17 mouse cellular contexts compared by ENCODE assay signal in the genomic region with DNA sequence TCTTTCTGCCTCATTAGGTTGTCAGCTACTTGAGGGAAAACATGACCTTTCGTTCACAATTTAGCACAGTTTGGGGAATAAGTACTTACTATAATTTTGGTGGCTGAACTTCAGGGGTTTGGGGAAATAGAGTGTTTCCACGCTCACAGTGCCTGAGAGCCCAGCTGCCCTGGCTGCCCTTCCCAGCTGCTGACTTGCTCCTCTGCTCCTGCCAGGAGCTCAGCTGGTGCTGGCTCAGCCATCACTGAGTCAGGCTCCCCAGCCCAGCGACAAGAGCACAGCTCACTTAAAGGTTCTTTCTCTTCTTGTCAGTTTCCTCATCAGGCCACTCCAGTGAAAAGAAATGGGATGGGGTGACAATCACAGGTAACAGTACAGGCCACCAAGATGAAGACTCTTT. TPM values are rescaled to one million over a fixed set of nuclear protein-coding genes. Genes with fewer than 3 reads are reported as not detected.
DNase-seq lines count a peak whose midpoint lies in the region; ATAC-seq lines count a peak whose summit lies in the region.
"Had no signal": no experiment of that assay in that cellular context is flagged by ENCODE, and none has a peak within 500 bp of the region (broad histone marks: within the 10 kb centered on the region; RNA-seq: fewer than 3 reads in every experiment).

No protein-coding gene starts in this region.

- ATAC-seq in limb, embryonic 11.5 days (ENCODE audit: insufficient number of reproducible peaks, low FRiP score, low TSS enrichment, low read depth), result no peak

- peak; percentile 62 for DNase-seq in gastrocnemius, adult 18-20 months (ENCODE audit: low spot score)
- no peak for DNase-seq in gastrocnemius, postnatal 4 days (ENCODE audit: low spot score in 2 of 2)
- no peak for DNase-seq in limb, embryonic 11.5 days (ENCODE audit: low spot score)
- DNase-seq in limb, embryonic 10.5 days (ENCODE audit: low spot score), result no peak
- DNase-seq in gastrocnemius, adult 8-10 months (ENCODE audit: low spot score in 2 of 2), result peak; percentile 45 to 64
- no peak for DNase-seq in right cerebral cortex, postnatal 4 days
- DNase-seq in urinary bladder, postnatal 14 days (ENCODE audit: low spot score), result no peak
- DNase-seq: adrenal gland, postnatal 25 days; cerebellum, adult 9-11 months; kidney, adult 2 months; layer of hippocampus, adult 9-11 months; lung, adult 18-20 months; lung, postnatal 10 days had no signal

- H3K4me1 ChIP-seq in limb, embryonic 11.5 days (ENCODE audit: control insufficient read depth, insufficient read depth, low read length), result peaks cover 9% of the 10 kb centered on the region
- peaks cover 54% of the 10 kb centered on the region for H3K4me1 ChIP-seq in limb, embryonic 10.5 days

- no peaks in the 10 kb centered on the region for H3K27me3 ChIP-seq in limb, embryonic 11.5 days (ENCODE audit: control insufficient read depth, insufficient read depth, low read length)
- no peaks in the 10 kb centered on the region for H3K27me3 ChIP-seq in limb, embryonic 10.5 days (ENCODE audit: low read depth, poor library complexity, severe bottlenecking)
- H3K27me3 ChIP-seq: midbrain, embryonic 12.5 days had no signal

- H3K4me2 ChIP-seq in limb, embryonic 11.5 days (ENCODE audit: low read depth, severe bottlenecking), result no peak overlapping the region
- H3K4me2 ChIP-seq: midbrain, embryonic 12.5 days had no signal

- no peaks in the 10 kb centered on the region for H3K9me3 ChIP-seq in limb, embryonic 11.5 days (ENCODE audit: control insufficient read depth, low read length)
- no peaks in the 10 kb centered on the region for H3K9me3 ChIP-seq in limb, embryonic 10.5 days (replicated peaks)
- H3K9me3 ChIP-seq: heart, embryonic 10.5 days; midbrain, embryonic 12.5 days had no signal

- WGBS in limb, embryonic 11.5 days, result 83% methylated on average over 3 of the region's 3 CpGs
- WGBS in limb, embryonic 10.5 days, result 81% methylated on average over 3 of the region's 3 CpGs

- no peaks in the 10 kb centered on the region; the same call in 1 of the 2 replicates for H3K36me3 ChIP-seq in limb, embryonic 11.5 days (ENCODE audit: control insufficient read depth, insufficient read depth, low read length)
- H3K36me3 ChIP-seq in limb, embryonic 10.5 days, result peaks cover 48% of the 10 kb centered on the region

- H3K27ac ChIP-seq in limb, embryonic 11.5 days (replicated peaks; ENCODE audit: low read depth, low read length), result no peak overlapping the region
- no peak overlapping the region for H3K27ac ChIP-seq in limb, embryonic 10.5 days
- H3K27ac ChIP-seq: heart, embryonic 10.5 days; kidney, postnatal 0 days; midbrain, embryonic 12.5 days; stomach, postnatal 0 days had no signal

- H3K4me3 ChIP-seq in limb, embryonic 11.5 days (ENCODE audit: low read depth, low read length), result no peak overlapping the region
- no peak overlapping the region for H3K4me3 ChIP-seq in limb, embryonic 10.5 days
- H3K4me3 ChIP-seq: heart, embryonic 10.5 days; midbrain, embryonic 12.5 days had no signal

- peak overlapping the region; percentile 30; the same call in 1 of the 2 replicates for H3K9ac ChIP-seq in limb, embryonic 11.5 days (ENCODE audit: low read length)
- H3K9ac ChIP-seq: midbrain, embryonic 12.5 days had no signal

RNA-seq across cellular contexts. Expression of gene Pigv, which starts 3.9 kb away (rescaled TPM):
- total RNA-seq in gastrocnemius, adult 18-20 months (2021), result 10 to 100 TPM in 1 of 2 experiments, 1 to 10 TPM in 1; 9.7 to 12.2 TPM
- total RNA-seq in gastrocnemius, postnatal 4 days (2021), result 10 to 100 TPM; 11.3 to 11.7 TPM
- 13.2 and 16.8 TPM in 2 replicates for polyA plus RNA-seq in limb, embryonic 11.5 days (2014; fragmentation: Nextera tagmentation; extraction: Ambion mirVana)
- 17.9 and 19.6 TPM in 2 replicates for polyA plus RNA-seq in limb, embryonic 10.5 days (2016; fragmentation: Nextera tagmentation; extraction: Ambion mirVana)
- 10 to 100 TPM; 12.3 to 16.0 (median 12.5) TPM for total RNA-seq in gastrocnemius, adult 8-10 months (2022)

RNA-seq across cellular contexts. Expression of gene Zdhhc18, which starts 18.6 kb away (rescaled TPM):
- 10 to 100 TPM; 24.1 to 35.7 TPM for total RNA-seq in gastrocnemius, adult 18-20 months (2021)
- total RNA-seq in gastrocnemius, postnatal 4 days (2021), result 10 to 100 TPM; 20.8 to 23.7 TPM
- 2.7 and 4.9 TPM in 2 replicates for polyA plus RNA-seq in limb, embryonic 11.5 days (2014; fragmentation: Nextera tagmentation; extraction: Ambion mirVana)
- polyA plus RNA-seq in limb, embryonic 10.5 days (2016; fragmentation: Nextera tagmentation; extraction: Ambion mirVana), result 3.6 and 4.0 TPM in 2 replicates
- total RNA-seq in gastrocnemius, adult 8-10 months (2022), result 10 to 100 TPM; 25.7 to 48.0 (median 33.2) TPM

Comparison
In these comparisons a context has a peak if more than half of its experiments do, and no peak if none do; other contexts are left out.
1. DNase-seq: peak in gastrocnemius, adult 18-20 months (single experiment) and gastrocnemius, adult 8-10 months (2 of 2); none in gastrocnemius, postnatal 4 days (0 of 2), limb, embryonic 11.5 days (single experiment), limb, embryonic 10.5 days (single experiment), right cerebral cortex, postnatal 4 days (single experiment) and urinary bladder, postnatal 14 days (single experiment).